Mouse (Mus musculus) brain, embryonic 14.5 days (tissue): ENCODE results near the gene Nbeal2. TPM values are rescaled to one million over a fixed set of nuclear protein-coding genes. Genes with fewer than 3 reads are reported as not detected.
A peak's percentile ranks its signal among the peaks of the same experiment; 100 is the strongest.

ENCODE experiments used
- DNase-seq: peaks from one replicate; pipeline ENCODE4 v3.0.0-alpha.2; 2011; ENCODE audit warnings: low read depth
- CTCF ChIP-seq: fragments of 200-500 bp; IDR thresholded peaks from 2 replicates; pipeline ENCODE4 v1.5.1; 2012; ENCODE audit warnings: inconsistent platforms, mild to moderate bottlenecking, moderate library complexity, borderline replicate concordance; ENCODE audit not compliant: insufficient read depth, insufficient read length; ENCODE audit errors: extremely low read depth
- POLR2A ChIP-seq: fragments of 200-500 bp; IDR thresholded peaks from 2 replicates; pipeline ENCODE4 v1.6.1; 2012; ENCODE audit warnings: mild to moderate bottlenecking, inconsistent platforms, borderline replicate concordance; ENCODE audit not compliant: poor library complexity, insufficient read depth, insufficient read length, severe bottlenecking; ENCODE audit errors: extremely low read depth
- polyA plus RNA-seq: library from polyadenylated mRNA; depleted of rRNA; stranded (reverse); fragments of >200 nt; gene quantifications from 2 replicates; pipeline ENCODE4 v1.2.3, GENCODE M21; 2012; rRNA removed

Nbeal2 gene
- 11.8 and 15.5 TPM in 2 replicates for polyA plus RNA-seq

GRCm38 (mm10) chr9:110653655-110654461 is at the start of gene Nbeal2:
TSS of gene Nbeal2 (minus strand) at chr9:110654161.
- TF ChIP-seq POLR2A: no peak
- no peak for TF ChIP-seq CTCF

GRCm38 (mm10) chr9:110702848-110703247 is 48.9 kb upstream of the Nbeal2 start:
- DNase-seq: no peak
- TF ChIP-seq POLR2A: no peak
- TF ChIP-seq CTCF: no peak

More at GRCm38 (mm10) chr9:110653655-110654461, at the start of gene Nbeal2:
- peak; percentile 85 for DNase-seq

- no peak for DNase-seq
- TF ChIP-seq CTCF (no peak), POLR2A (no peak)
These were observed 47.4 kb upstream of the Nbeal2 start for GRCm38 (mm10) chr9:110701114-110702032.

GRCm38 (mm10) chr9:110699574-110699973 is 45.6 kb upstream of the Nbeal2 start:
- DNase-seq: no peak
- TF ChIP-seq CTCF: no peak
- TF ChIP-seq POLR2A: no peak

- no peak for DNase-seq
- TF ChIP-seq POLR2A (no peak), CTCF (no peak)
These were observed 43.5 kb upstream of the Nbeal2 start for GRCm38 (mm10) chr9:110697465-110697864.

- no peak for DNase-seq
- TF ChIP-seq POLR2A: no peak
These were observed 42.5 kb upstream of the Nbeal2 start for GRCm38 (mm10) chr9:110696427-110696826.

GRCm38 (mm10) chr9:110695165-110695755 is 41.3 kb upstream of the Nbeal2 start:
- DNase-seq: no peak
- no peak for TF ChIP-seq POLR2A
- TF ChIP-seq CTCF: no peak

- no peak for DNase-seq
- no peak for TF ChIP-seq CTCF
- TF ChIP-seq POLR2A: no peak
These were observed 35.4 kb upstream of the Nbeal2 start for GRCm38 (mm10) chr9:110689261-110689779.

- DNase-seq: no peak
- TF ChIP-seq POLR2A (no peak), CTCF (no peak)
These were observed 33.9 kb upstream of the Nbeal2 start for GRCm38 (mm10) chr9:110687846-110688245.

GRCm38 (mm10) chr9:110687061-110687460 is 33.1 kb upstream of the Nbeal2 start:
- DNase-seq: no peak
- TF ChIP-seq CTCF (no peak), POLR2A (no peak)

- TF ChIP-seq CTCF: no peak
- TF ChIP-seq POLR2A: no peak
- DNase-seq: no peak
These were observed 32.5 kb upstream of the Nbeal2 start for GRCm38 (mm10) chr9:110686472-110686871.
